Mouse (Mus musculus) B cell, adult 2 months (primary cell): ENCODE measurements around the gene Gemin7.
"Not testable (repeated sequence)": the region's sequence is repeated elsewhere in the genome, so short reads cannot be mapped to it uniquely, and the experiment has no call there.

Experiments used
- DNase-seq, 2 experiments: peaks; one replicate each; pipeline ENCODE4 v3.0.0; 2022

Gene Gemin7

GRCm38 (mm10) chr7:19577141-19577852, at the start of gene Gemin7, which contains the start of gene Zfp296:
Gene Gemin7 (minus strand): TSS chr7:19577595.
Gene Zfp296 (plus strand): TSS chr7:19577287.
- DNase-seq, result peak; percentile 72 to 76

DNA sequence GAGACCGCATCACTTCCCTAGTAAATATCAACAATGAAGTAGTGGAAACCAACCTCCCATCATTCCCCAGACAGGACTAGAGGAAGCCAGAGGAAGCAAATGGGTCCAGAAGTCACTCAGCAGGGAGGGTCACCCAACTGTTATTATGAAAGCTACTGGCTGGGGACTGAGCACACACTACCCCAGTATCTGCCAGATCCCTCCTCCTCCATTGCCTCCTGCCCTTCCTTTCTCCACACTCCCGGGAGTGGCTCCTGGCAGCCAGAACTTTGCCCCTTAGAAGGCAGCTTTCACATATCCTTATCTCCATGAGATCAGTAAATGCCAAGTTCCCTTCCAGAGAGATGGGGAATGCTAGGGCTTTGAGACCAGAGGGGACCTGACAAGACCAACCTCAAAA, 46.0 kb upstream of the Gemin7 start:
- DNase-seq, result no peak

DNA sequence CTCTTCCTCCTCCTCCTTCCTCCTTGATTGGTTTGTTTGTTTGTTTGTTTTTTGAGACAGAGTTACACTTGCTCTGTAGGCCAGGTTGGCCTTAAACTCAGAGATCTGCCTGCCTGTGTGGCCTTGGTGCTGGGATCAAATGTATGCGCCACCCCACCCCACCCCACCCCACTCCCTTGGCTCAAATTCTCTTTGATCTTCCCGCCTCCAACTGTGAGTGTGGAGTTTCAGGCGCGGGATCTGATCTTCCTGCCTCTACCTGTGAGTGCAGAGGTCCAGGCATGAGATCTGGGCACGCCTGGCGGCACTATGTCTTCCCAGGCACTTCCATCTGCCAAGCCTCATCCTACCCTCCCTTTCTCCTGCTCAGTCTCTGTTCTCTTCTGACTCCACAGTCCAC, 44.8 kb upstream of the Gemin7 start:
- no peak for DNase-seq

GRCm38 (mm10) chr7:19620811-19621210, 43.4 kb upstream of the Gemin7 start:
- DNase-seq, result no peak

DNA sequence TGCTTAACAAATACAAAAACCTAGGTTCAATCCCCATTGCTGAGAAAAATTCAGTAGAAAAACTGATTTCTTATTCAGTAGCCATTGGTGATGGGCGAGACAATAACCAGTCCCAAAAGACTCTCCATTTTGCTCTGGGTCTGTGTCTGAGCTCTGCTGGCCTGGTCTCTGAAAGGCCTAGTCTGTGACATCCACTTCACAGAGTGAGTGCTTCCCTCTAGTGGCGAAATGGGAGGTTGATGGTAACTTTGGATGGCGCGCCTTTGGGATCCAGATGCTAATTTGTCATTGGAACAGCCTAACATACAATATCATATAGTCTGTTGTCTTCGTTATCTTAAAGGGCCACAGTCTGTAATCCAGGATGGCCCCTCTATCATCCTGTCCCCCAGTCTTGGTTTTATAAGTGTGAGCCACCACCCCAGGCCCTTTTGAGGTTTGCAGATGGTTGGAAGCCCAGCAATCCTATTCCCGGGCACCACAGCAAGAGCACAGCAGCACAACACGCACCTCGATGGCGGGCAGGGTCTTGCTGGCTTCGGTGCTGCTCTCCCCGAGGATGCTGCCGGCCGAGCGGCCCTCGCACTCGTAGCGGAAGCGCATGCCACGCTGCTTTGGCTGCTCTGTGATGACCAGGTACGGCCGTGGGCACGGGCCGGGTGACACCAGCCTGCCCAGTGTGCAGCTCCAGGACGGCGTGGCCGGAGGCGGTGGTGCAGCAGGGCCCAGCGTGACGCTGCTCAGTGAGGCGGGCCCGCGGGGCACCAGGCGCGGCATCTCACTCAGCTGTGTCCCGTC, 41.8 kb upstream of the Gemin7 start:
- DNase-seq, result peak; percentile 76 to 77

- DNase-seq, result peak; percentile 80 to 85
Observed at GRCm38 (mm10) chr7:19615036-19615577, 37.7 kb upstream of the Gemin7 start.

DNA sequence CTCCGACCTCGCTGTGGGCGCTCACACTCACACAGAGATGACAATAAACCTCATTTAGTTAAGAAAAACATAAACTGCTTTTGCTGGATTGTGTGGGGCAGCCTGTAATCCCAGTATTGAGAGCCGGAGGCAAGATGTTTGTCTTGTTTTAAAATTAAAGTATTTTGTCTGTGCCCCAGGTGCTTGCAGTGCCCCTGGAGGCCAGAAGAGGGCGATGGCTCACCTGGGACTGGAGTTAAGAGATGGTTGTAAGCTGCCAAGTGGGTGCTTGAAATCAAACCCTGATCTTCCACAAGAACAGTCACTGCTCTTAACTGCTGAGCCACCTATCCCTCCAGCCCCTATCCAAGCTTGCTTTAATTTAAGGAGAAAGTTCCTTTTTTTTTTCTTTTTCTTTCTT, 33.6 kb upstream of the Gemin7 start:
- DNase-seq, result peak; percentile 46 to 50

- DNase-seq, result no peak
Observed at GRCm38 (mm10) chr7:19609641-19610332, 32.4 kb upstream of the Gemin7 start.

DNA sequence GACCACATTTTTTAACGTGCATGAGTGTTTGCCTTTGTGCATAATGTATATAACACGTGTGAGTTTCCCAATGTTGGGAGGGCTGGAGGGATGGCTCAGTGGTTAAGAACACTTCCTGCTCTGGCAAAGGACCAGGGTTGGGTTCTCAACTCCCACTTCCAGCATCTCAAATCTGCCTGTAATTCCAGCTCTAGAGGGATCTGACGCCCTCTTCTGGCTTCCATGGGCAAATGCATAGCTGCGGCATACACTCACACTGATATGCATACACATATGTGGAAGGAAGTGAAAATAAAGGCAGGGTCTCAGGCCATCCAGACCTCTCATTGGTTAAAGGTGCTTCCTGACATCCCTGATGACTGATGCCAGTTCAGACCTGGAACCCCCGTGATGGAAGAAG, 29.9 kb upstream of the Gemin7 start:
- DNase-seq, result no peak

DNA sequence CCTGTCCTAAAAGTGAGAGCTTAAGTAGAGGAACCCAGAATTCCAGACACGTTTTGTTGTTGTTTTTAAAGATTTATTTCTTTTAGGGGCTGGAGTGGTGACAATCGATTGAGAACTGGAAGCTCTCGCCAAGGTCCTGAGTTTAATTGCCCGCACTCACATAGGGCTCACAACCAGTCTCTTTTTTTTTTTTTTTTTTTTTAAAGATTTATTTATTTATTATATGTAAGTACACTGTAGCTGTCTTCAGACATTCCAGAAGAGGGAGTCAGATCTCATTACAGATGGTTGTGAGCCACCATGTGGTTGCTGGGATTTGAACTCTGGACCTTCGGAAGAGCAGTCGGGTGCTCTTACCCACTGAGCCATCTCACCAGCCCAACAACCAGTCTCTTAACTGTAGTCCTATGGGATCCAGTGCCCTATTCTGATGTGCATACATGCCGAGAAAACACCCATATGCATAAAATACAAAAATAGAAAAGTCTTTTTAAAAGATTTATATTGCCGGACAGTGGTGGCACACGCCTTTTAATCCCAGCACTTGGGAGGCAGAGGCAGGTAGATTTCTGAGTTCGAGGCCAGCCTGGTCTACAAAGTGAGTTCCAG, 27.3 kb upstream of the Gemin7 start:
- DNase-seq, result not testable (repeated sequence)

GRCm38 (mm10) chr7:19603849-19604605, 26.6 kb upstream of the Gemin7 start, which contains the start of gene Clasrp:
Gene Clasrp (minus strand): TSS chr7:19604486.
- peak; percentile 98 for DNase-seq

- no peak for DNase-seq
Observed at GRCm38 (mm10) chr7:19603055-19603454, 25.7 kb upstream of the Gemin7 start.

DNA sequence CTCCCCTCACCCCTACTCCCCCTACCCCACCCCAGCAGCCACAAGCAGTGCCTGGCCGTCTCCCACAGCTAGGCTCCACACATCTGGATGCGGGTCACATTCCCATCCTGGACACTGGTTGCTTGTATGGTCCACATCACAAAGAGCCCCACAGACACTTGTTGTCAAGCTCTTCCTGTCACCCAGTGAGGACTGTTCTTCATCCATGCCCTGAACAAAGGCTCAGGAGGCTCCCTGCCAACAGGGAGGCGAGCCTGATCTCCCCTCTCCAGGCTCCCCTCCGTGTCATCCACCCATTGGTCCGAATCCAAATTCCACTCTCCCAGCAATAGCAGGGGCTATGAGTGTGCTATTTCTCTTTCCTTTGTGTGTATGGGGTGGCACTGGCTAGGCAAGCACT, 23.2 kb upstream of the Gemin7 start:
- DNase-seq, result no peak

- DNase-seq, result no peak
Observed at GRCm38 (mm10) chr7:19593061-19593730, 15.8 kb upstream of the Gemin7 start.

DNA sequence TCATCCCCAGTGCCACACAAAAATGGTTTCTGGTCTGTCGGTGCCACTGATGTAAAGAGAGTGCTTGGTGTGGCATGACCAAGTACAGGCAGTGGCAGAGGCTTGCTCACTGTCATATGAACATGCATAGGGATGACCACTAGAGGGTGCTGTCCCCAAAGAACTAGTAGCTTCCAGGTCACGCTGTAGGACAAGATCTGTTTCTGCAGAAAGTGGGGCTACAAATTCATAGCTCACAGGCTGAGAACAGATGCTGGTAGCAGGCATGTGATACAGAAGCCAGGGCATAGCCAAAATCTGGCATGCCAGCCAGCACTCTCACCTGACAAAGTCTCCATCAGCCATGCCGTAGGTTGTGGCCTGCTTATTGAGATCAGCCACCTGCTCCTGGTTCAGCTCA, 12.5 kb upstream of the Gemin7 start:
- DNase-seq, result peak; percentile 87 to 89

- DNase-seq, result peak; percentile 70 to 73
Observed at GRCm38 (mm10) chr7:19589207-19589606, 11.8 kb upstream of the Gemin7 start.

- no peak for DNase-seq
Observed at GRCm38 (mm10) chr7:19586269-19586668, 8.9 kb upstream of the Gemin7 start.

DNA sequence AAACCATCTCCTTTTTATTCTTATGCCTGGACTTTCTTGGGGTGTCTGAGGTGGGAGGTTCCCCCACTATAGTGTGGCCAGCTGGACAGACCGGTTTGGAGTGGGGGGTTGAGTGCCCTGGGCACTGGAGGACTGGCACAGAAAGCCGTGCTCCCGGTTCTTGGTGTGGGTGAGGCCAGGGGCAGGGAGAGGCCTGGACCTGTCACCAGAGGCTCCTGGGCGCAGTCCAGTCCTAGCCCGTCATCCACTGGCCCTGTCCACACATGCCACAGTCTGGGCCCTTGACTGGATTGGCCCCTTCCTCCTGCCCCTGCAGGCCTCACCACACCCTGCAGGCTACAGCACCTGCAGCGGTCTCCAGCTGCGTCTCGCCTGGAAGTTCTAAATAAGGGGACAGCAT, 3.2 kb upstream of the Gemin7 start:
- DNase-seq, result no peak

DNA sequence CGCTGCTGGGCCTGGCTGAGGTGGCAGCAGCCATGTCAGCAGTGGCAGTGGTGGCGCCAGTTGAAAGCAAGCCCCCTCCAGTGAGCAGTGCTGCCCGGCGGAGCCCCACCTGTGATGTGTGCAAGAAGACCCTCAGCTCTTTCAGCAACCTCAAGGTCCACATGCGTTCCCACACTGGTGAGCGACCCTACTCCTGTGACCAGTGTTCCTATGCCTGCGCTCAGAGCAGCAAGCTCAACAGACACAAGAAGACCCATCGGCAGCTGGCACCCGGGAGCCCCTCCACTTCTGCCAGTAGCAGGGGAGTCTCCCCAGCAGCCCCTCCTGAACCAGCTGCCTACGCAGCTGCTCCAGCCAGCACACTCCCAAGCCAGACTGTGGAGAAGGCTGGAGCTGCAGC, 2.4 kb upstream of the Gemin7 start:
- no peak for DNase-seq

DNA sequence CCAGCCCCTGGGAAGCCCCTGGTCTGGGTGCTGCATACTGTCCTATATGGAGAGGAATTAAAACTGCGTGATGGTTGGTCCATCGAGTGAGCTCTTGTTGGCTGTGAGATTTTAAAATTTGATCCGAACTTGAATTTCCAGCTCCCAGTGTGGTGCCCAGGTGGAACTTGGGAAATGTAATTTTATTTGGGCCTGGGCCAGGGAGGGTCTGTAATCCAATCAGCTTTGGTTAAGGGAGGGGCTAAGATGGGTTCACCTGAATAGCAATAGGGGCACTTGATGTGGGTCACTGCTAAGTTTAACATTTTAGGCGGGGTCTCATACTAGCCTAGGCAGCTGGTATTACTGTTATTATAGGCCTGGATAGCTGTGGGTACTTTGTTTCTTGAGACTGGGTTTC, 1.0 kb upstream of the Gemin7 start:
- DNase-seq, result no peak

DNA sequence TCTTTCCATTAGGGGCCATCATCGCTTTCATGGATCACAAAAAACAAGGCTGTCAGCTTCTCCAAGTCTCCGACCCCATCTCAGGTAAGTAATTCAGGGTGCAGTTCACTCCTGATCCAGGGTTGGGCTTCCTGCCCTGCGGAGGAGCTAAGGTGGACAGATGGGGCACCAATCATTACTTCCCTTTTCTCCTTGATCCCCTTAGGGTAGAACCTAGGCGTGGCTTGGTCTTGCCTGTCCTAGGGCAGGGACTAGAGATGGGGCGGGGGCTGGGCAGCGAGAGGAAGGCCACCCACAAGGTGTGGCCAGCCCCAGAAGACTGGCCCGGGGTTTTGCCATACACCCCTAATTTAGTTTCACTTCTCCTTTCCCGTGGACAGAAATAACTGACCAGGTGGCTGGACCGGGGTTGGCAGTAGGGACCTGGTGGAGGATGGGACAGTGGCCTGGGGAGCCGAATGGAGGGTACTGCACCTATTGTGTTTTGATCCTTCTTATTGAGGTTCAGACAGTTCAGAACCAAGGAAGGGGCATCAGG, 551 bp upstream of the Gemin7 start:
- DNase-seq, result peak in 1 of 2 experiments; percentile 57
